Mouse (Mus musculus): ENCODE results near the gene Exoc4.

GRCm38 (mm10) chr6:33305996-33306395 is 57.1 kb downstream of the Exoc4 start:
- no peak for TF ChIP-seq POLR2A (IDR thresholded peaks at IDR 0.05; ENCODE audit: extremely low read depth, insufficient read depth, low read length)
- no peak for TF ChIP-seq CTCF (IDR thresholded peaks at IDR 0.05; ENCODE audit: low read depth, low read length)

Data from liver, adult 2 months (tissue).